Mouse (Mus musculus) stomach, embryonic 16.5 days (tissue): ENCODE results near the gene Ceacam15. TPM values are rescaled to one million over a fixed set of nuclear protein-coding genes. Genes with fewer than 3 reads are reported as not detected.
A peak's percentile ranks its signal among the peaks of the same experiment; 100 is the strongest.
"Not testable (repeated sequence)": the region's sequence is repeated elsewhere in the genome, so short reads cannot be mapped to it uniquely, and the experiment has no call there.

Experiments used
- ATAC-seq: fragments of 200-750 bp; cut with Nextera tagmentation; 2 replicates; pipeline ENCODE4 v1.8.0; 2017; ENCODE audit warnings: moderate number of reproducible peaks, moderate TSS enrichment; ENCODE audit not compliant: insufficient read depth, low FRiP score
- H3K27ac ChIP-seq: fragments of 300-500 bp; sonication (generic); 2 replicates; pipeline ENCODE4 v1.5.1; 2014; ENCODE audit warnings: low read length
- H3K27me3 ChIP-seq: fragments of 300-500 bp; sonication (generic); 2 replicates; pipeline ENCODE4 v1.6.1; 2014; ENCODE audit warnings: low read length, control low read depth, mixed read lengths; ENCODE audit not compliant: control insufficient read depth, insufficient read depth
- H3K36me3 ChIP-seq: fragments of 300-500 bp; sonication (generic); 2 replicates; pipeline ENCODE4 v1.6.1; 2014; ENCODE audit warnings: low read length; ENCODE audit not compliant: control insufficient read depth, insufficient read depth
- H3K4me1 ChIP-seq: fragments of 300-500 bp; sonication (generic); 2 replicates; pipeline ENCODE4 v1.6.1; 2014; ENCODE audit warnings: low read length, control low read depth, mixed read lengths; ENCODE audit not compliant: control insufficient read depth, insufficient read depth
- H3K4me2 ChIP-seq: fragments of 300-500 bp; sonication (generic); 2 replicates; pipeline ENCODE4 v1.6.1; 2014; ENCODE audit warnings: low read depth, low read length, mixed read lengths
- H3K4me3 ChIP-seq: fragments of 300-500 bp; sonication (generic); replicated peaks from 2 replicates; pipeline ENCODE4 v1.5.1; 2014; ENCODE audit warnings: mild to moderate bottlenecking, low read length
- H3K9ac ChIP-seq: fragments of 300-500 bp; sonication (generic); 2 replicates; pipeline ENCODE4 v1.6.1; 2014; ENCODE audit warnings: low read length
- H3K9me3 ChIP-seq: fragments of 300-500 bp; sonication (generic); replicated peaks from 2 replicates; pipeline ENCODE4 v1.6.1; 2016; ENCODE audit warnings: low read length, control low read depth; ENCODE audit not compliant: control insufficient read depth
- WGBS: fragments of 180-500 bp; shearing (Covaris S2); extraction: QIAGEN DNeasy Blood & Tissue Kit; methylation state at CpG from one replicate; pipeline ENCODE4 v1.1.7; 2014; 5-methylcytosine and 5-hydroxymethylcytosine counted together
- polyA plus RNA-seq: library from polyadenylated mRNA; unstranded; fragments of >200 nt; fragmentation: Nextera tagmentation; extraction: Ambion mirVana; gene quantifications from 2 replicates; pipeline ENCODE4 v1.2.1, GENCODE M21; 2015

The Ceacam15 gene
- polyA plus RNA-seq, 1 experiment from 2014 or later = not detected

- no peak overlapping the region for H3K9ac ChIP-seq
- H3K27ac ChIP-seq = no peak overlapping the region
- no peaks in the 10 kb centered on the region for H3K9me3 ChIP-seq
- ATAC-seq = no peak
- no peaks in the 10 kb centered on the region for H3K4me1 ChIP-seq
- 51% methylated on average over 3 of the region's 3 CpGs for WGBS
- no peak overlapping the region for H3K4me2 ChIP-seq
- no peaks in the 10 kb centered on the region for H3K27me3 ChIP-seq
- H3K36me3 ChIP-seq = no peaks in the 10 kb centered on the region
- no peak overlapping the region for H3K4me3 ChIP-seq
These were observed 40.4 kb downstream of the Ceacam15 start for GRCm38 (mm10) chr7:16635116-16635515.

GRCm38 (mm10) chr7:16633913-16634312 is 41.6 kb downstream of the Ceacam15 start:
- H3K4me1 ChIP-seq, ATAC-seq, H3K27ac ChIP-seq, H3K9ac ChIP-seq, H3K4me3 ChIP-seq, H3K4me2 ChIP-seq, H3K27me3 ChIP-seq, H3K9me3 ChIP-seq, H3K36me3 ChIP-seq: not testable (repeated sequence)
- 6% methylated on average over 10 of the region's 10 CpGs for WGBS

- WGBS = 71% methylated on average over 4 of the region's 4 CpGs
- Histone ChIP-seq H3K9me3 (no peaks in the 10 kb centered on the region), H3K27me3 (no peaks in the 10 kb centered on the region), H3K4me3 (no peak overlapping the region), H3K36me3 (no peaks in the 10 kb centered on the region), H3K9ac (no peak overlapping the region), H3K27ac (no peak overlapping the region), H3K4me1 (no peaks in the 10 kb centered on the region), H3K4me2 (no peak overlapping the region)
- ATAC-seq = no peak
These were observed 43.6 kb downstream of the Ceacam15 start for GRCm38 (mm10) chr7:16631932-16632331.

GRCm38 (mm10) chr7:16631025-16631424 is 44.5 kb downstream of the Ceacam15 start:
- WGBS = 34% methylated on average over 4 of the region's 4 CpGs
- no peak for ATAC-seq
- no peak overlapping the region for H3K4me3 ChIP-seq

GRCm38 (mm10) chr7:16629598-16630296 is 45.8 kb downstream of the Ceacam15 start:
- H3K4me3 ChIP-seq = no peak overlapping the region
- H3K9ac ChIP-seq = no peak overlapping the region
- H3K36me3 ChIP-seq = no peaks in the 10 kb centered on the region
- H3K4me2 ChIP-seq = no peak overlapping the region
- no peaks in the 10 kb centered on the region for H3K27me3 ChIP-seq
- no peaks in the 10 kb centered on the region for H3K4me1 ChIP-seq
- WGBS = 21% methylated on average over 10 of the region's 10 CpGs
- no peak overlapping the region for H3K27ac ChIP-seq
- no peak for ATAC-seq
- no peaks in the 10 kb centered on the region for H3K9me3 ChIP-seq

More at GRCm38 (mm10) chr7:16631025-16631424, 44.5 kb downstream of the Ceacam15 start:
- no peak overlapping the region for H3K9ac ChIP-seq
- no peaks in the 10 kb centered on the region for H3K9me3 ChIP-seq
- H3K27me3 ChIP-seq = no peaks in the 10 kb centered on the region
- H3K4me1 ChIP-seq = no peaks in the 10 kb centered on the region
- H3K4me2 ChIP-seq = no peak overlapping the region
- H3K27ac ChIP-seq = no peak overlapping the region
- no peaks in the 10 kb centered on the region for H3K36me3 ChIP-seq

- peak; percentile 48; the same call in 1 of the 2 replicates for ATAC-seq
These were observed 47.3 kb downstream of the Ceacam15 start for GRCm38 (mm10) chr7:16628096-16628771.

GRCm38 (mm10) chr7:16623687-16624086 is 51.8 kb downstream of the Ceacam15 start:
- no peak; the same call in 1 of the 2 replicates for ATAC-seq
- Histone ChIP-seq H3K4me3 (no peak overlapping the region), H3K36me3 (no peaks in the 10 kb centered on the region), H3K4me1 (no peaks in the 10 kb centered on the region), H3K9me3 (no peaks in the 10 kb centered on the region), H3K4me2 (no peak overlapping the region), H3K27ac (no peak overlapping the region), H3K9ac (no peak overlapping the region), H3K27me3 (no peaks in the 10 kb centered on the region)

More at GRCm38 (mm10) chr7:16628096-16628771, 47.3 kb downstream of the Ceacam15 start:
- H3K4me1 ChIP-seq = no peaks in the 10 kb centered on the region
- no peak overlapping the region for H3K4me2 ChIP-seq
- H3K36me3 ChIP-seq = no peaks in the 10 kb centered on the region
- H3K9me3 ChIP-seq = no peaks in the 10 kb centered on the region
- 34% methylated on average over 12 of the region's 12 CpGs for WGBS
- no peaks in the 10 kb centered on the region for H3K27me3 ChIP-seq
- no peak overlapping the region for H3K4me3 ChIP-seq
- H3K27ac ChIP-seq = no peak overlapping the region
- H3K9ac ChIP-seq = no peak overlapping the region

GRCm38 (mm10) chr7:16623131-16623530 is 52.4 kb downstream of the Ceacam15 start:
- no peak overlapping the region for H3K4me3 ChIP-seq
- no peak overlapping the region for H3K9ac ChIP-seq
- no peaks in the 10 kb centered on the region for H3K36me3 ChIP-seq
- ATAC-seq = no peak
- 40% methylated on average over 4 of the region's 4 CpGs for WGBS
- H3K4me2 ChIP-seq = no peak overlapping the region
- no peaks in the 10 kb centered on the region for H3K9me3 ChIP-seq
- H3K27ac ChIP-seq = no peak overlapping the region
- no peaks in the 10 kb centered on the region for H3K27me3 ChIP-seq
- H3K4me1 ChIP-seq = no peaks in the 10 kb centered on the region
